Mouse (Mus musculus) embryonic facial prominence, embryonic 11.5 days (tissue): ENCODE data around the gene Cmss1. TPM values are rescaled to one million over a fixed set of nuclear protein-coding genes. Genes with fewer than 3 reads are reported as not detected.
"Not testable (repeated sequence)": the region's sequence is repeated elsewhere in the genome, so short reads cannot be mapped to it uniquely, and the experiment has no call there.

Experiments used
- ATAC-seq: fragments of 200-750 bp; cut with Nextera tagmentation; replicated peaks from 2 replicates; pipeline ENCODE4 v1.8.0; 2017; ENCODE audit warnings: low read depth; ENCODE audit not compliant: insufficient number of reproducible peaks, low FRiP score, low TSS enrichment
- DNase-seq: peaks from one replicate; pipeline ENCODE4 v3.0.0-alpha.2; 2015; ENCODE audit warnings: low spot score
- H3K27ac ChIP-seq: fragments of 300-500 bp; sonication (generic); replicated peaks from 2 replicates; pipeline ENCODE4 v1.5.1; 2014; ENCODE audit warnings: mild to moderate bottlenecking, low read depth, low read length, control low read depth
- H3K27me3 ChIP-seq: fragments of 300-500 bp; sonication (generic); 2 replicates; pipeline ENCODE4 v1.6.1; 2014; ENCODE audit warnings: mild to moderate bottlenecking, low read length, moderate library complexity, mixed read lengths; ENCODE audit not compliant: control insufficient read depth, insufficient read depth
- H3K36me3 ChIP-seq: fragments of 300-500 bp; sonication (generic); replicated peaks from 2 replicates; pipeline ENCODE4 v1.6.1; 2014; ENCODE audit warnings: low read depth, mild to moderate bottlenecking, low read length, moderate library complexity, mixed read lengths; ENCODE audit not compliant: control insufficient read depth, insufficient read depth
- H3K4me1 ChIP-seq: fragments of 300-500 bp; sonication (generic); 2 replicates; pipeline ENCODE4 v1.6.1; 2014; ENCODE audit warnings: low read length, mixed read lengths; ENCODE audit not compliant: control insufficient read depth, insufficient read depth
- H3K4me2 ChIP-seq: fragments of 300-500 bp; sonication (generic); 2 replicates; pipeline ENCODE4 v1.6.1; 2014; ENCODE audit warnings: low read depth, mild to moderate bottlenecking, control low read depth, low read length, moderate library complexity
- H3K4me3 ChIP-seq: fragments of 300-500 bp; sonication (generic); 2 replicates; pipeline ENCODE4 v1.5.1; 2014; ENCODE audit warnings: low read depth, low read length, control low read depth
- H3K9ac ChIP-seq: fragments of 300-500 bp; sonication (generic); replicated peaks from 2 replicates; pipeline ENCODE4 v1.6.1; 2014; ENCODE audit warnings: mild to moderate bottlenecking, control low read depth, low read length
- H3K9me3 ChIP-seq: fragments of 300-500 bp; sonication (generic); replicated peaks from 2 replicates; pipeline ENCODE4 v1.6.1; 2016; ENCODE audit warnings: mild to moderate bottlenecking, low read length, inconsistent platforms, mixed read lengths; ENCODE audit not compliant: control insufficient read depth
- WGBS: fragments of 180-500 bp; shearing (Covaris S2); extraction: QIAGEN DNeasy Blood & Tissue Kit; methylation state at CpG from one replicate; pipeline ENCODE4 v1.1.7; 2014; 5-methylcytosine and 5-hydroxymethylcytosine counted together
- polyA plus RNA-seq: library from polyadenylated mRNA; unstranded; fragments of >200 nt; fragmentation: Nextera tagmentation; extraction: Ambion mirVana; gene quantifications from 2 replicates; pipeline ENCODE4 v1.2.1, GENCODE M21; 2014

Gene Cmss1
- polyA plus RNA-seq, 1 experiment from 2014 or later = 55.9 TPM

DNA sequence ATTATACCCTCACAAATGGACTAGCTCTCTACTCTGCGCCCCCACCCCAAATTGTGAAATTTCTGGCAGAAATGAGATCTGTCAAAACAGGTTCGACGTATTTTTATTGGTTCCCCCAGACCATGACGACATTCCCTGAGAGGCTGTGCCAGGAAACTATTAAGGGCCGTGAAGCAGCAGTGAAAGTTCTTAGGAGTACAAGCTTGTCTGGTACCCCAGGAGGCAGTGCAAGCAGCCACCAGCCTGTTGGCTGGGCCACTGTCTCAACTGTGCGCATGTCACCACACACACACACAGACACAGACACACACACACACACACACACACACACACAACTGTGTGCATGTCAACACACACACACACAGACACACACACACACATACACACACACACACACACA lies 208.8 kb downstream of the Cmss1 start:
- no peak overlapping the region for H3K27ac ChIP-seq
- no peak overlapping the region for H3K4me2 ChIP-seq
- DNase-seq = peak; percentile 26
- no peaks in the 10 kb centered on the region for H3K9me3 ChIP-seq
- WGBS = 66% methylated on average over 6 of the region's 6 CpGs
- no peaks in the 10 kb centered on the region for H3K4me1 ChIP-seq
- H3K4me3 ChIP-seq = no peak overlapping the region
- no peaks in the 10 kb centered on the region for H3K27me3 ChIP-seq
- ATAC-seq = no peak
- no peak overlapping the region for H3K9ac ChIP-seq
- no peaks in the 10 kb centered on the region for H3K36me3 ChIP-seq

DNA sequence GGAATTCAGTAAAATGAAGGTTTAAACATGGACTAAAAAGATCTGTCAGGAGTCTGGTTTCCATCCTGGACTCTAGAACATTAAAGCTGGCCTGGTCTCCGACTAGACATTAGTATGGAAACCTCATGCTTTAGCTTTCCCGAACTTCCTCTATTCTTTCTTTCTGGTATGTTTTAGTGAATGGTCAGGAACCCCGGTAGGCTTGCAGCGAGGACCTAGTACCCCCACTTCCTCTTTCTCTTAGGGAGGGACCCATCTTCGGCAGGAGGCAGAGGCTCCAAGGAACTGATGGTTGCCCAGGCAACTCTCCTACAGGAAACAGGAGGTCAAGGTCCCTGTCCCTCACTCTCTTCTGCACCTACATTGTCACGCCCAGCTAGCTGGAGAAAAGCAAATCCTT lies 210.4 kb downstream of the Cmss1 start:
- Histone ChIP-seq H3K27me3 (no peaks in the 10 kb centered on the region), H3K9me3 (no peaks in the 10 kb centered on the region), H3K36me3 (no peaks in the 10 kb centered on the region), H3K4me2 (no peak overlapping the region), H3K9ac (no peak overlapping the region), H3K4me1 (no peaks in the 10 kb centered on the region), H3K27ac (no peak overlapping the region), H3K4me3 (no peak overlapping the region)
- ATAC-seq (no peak), DNase-seq (no peak)
- WGBS = 63% methylated on average over 6 of the region's 6 CpGs

DNA sequence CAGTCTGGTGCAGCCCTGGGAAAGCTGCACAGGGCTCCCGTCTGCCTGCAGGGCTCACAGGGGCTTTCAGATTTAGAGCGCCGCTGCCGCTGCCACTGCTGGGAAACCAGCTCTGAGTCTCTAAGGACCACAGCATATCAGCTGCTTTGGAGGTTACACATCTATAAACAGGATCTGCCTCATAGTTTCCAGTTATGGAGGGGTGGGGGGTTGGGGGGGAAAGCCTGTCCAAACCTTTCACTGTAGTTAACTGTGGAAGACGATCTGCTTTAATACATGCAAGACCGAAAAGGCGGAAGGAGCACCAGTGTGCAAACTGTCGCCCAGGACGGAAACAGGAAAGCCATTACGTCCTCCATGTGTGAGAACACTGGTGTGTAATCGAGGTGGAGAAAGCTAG lies 213.5 kb downstream of the Cmss1 start:
- no peak overlapping the region for H3K4me3 ChIP-seq
- H3K9me3 ChIP-seq = no peaks in the 10 kb centered on the region
- 58% methylated on average over 11 of the region's 11 CpGs for WGBS
- no peak overlapping the region for H3K4me2 ChIP-seq
- no peaks in the 10 kb centered on the region for H3K36me3 ChIP-seq
- no peak overlapping the region for H3K27ac ChIP-seq
- ATAC-seq = no peak
- H3K9ac ChIP-seq = no peak overlapping the region
- H3K27me3 ChIP-seq = no peaks in the 10 kb centered on the region
- no peaks in the 10 kb centered on the region for H3K4me1 ChIP-seq
- no peak for DNase-seq

DNA sequence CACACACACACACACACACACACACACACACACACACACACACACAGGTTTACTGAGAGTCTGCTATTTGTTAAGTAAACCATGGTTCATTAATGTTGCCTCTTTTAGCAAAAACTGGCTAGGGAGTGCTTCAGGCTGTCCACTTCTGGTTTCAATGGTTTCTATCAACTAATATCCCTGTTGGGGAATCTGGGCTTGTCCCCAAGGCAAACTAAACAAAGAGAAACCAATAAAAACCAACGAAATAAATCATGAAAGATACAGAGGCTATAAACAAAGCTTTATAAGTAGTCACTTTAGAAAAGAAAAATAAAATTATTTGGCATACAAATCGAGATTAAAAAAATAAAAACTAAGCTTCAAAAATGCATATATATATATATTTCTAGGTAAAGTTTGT lies 214.2 kb downstream of the Cmss1 start:
- no peak overlapping the region for H3K4me3 ChIP-seq
- DNase-seq (no peak), ATAC-seq (no peak)
- H3K4me1 ChIP-seq = no peaks in the 10 kb centered on the region
- H3K27me3 ChIP-seq = no peaks in the 10 kb centered on the region
- H3K9me3 ChIP-seq = no peaks in the 10 kb centered on the region
- no peak overlapping the region for H3K27ac ChIP-seq
- WGBS = 73% methylated on average over 2 of the region's 2 CpGs
- no peaks in the 10 kb centered on the region for H3K36me3 ChIP-seq
- no peak overlapping the region for H3K9ac ChIP-seq
- no peak overlapping the region for H3K4me2 ChIP-seq

DNA sequence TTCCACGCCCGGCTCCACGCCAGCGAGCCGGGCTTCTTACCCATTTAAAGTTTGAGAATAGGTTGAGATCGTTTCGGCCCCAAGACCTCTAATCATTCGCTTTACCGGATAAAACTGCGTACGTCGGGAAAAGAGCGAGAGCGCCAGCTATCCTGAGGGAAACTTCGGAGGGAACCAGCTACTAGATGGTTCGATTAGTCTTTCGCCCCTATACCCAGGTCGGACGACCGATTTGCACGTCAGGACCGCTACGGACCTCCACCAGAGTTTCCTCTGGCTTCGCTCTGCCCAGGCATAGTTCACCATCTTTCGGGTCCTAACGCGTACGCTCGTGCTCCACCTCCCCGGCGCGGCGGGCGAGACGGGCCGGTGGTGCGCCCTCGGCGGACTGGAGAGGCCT lies 215.5 kb downstream of the Cmss1 start:
- H3K4me2 ChIP-seq, H3K4me3 ChIP-seq, H3K36me3 ChIP-seq, DNase-seq, H3K4me1 ChIP-seq, H3K27me3 ChIP-seq, ATAC-seq, H3K9me3 ChIP-seq, H3K9ac ChIP-seq, H3K27ac ChIP-seq: not testable (repeated sequence)
- WGBS = 25% methylated on average over 23 of the region's 39 CpGs

DNA sequence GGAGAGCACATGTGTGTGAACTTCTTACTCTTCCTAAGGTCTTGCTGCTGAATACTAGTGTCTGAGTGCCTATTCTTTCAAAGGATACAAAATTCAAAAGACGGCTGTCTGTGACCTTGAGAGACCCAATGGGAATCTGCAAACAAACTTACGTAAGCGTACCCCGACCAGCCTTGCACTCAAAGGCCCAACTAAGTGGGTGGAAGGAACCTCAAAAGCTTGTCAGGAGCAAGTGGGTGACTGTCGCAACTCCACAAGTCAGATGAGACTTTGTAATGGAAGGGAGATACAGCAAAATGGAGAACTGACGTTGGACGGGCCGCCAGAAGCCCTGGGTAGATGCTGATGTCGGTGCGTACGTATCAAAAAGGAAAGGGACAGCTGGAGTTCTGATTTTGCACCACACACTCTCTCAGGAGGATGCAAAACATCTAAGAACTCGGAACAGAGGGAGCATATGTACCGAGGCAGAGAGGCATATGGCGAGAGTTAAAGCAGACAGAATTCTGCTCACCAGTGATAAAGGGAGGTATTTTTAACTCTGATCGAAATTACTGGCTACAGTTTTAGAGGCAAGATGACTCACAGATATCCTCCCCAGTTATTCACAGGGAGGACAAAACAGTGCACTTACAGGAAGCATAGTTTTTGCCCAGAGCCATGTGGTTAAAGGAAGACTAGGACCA lies 217.0 kb downstream of the Cmss1 start:
- no peak overlapping the region for H3K9ac ChIP-seq
- 86% methylated on average over 15 of the region's 15 CpGs for WGBS
- no peak for ATAC-seq
- H3K27me3 ChIP-seq = no peaks in the 10 kb centered on the region
- H3K4me3 ChIP-seq = no peak overlapping the region
- H3K9me3 ChIP-seq = no peaks in the 10 kb centered on the region
- no peak for DNase-seq
- no peak overlapping the region for H3K27ac ChIP-seq
- H3K36me3 ChIP-seq = no peaks in the 10 kb centered on the region
- H3K4me2 ChIP-seq = no peak overlapping the region
- H3K4me1 ChIP-seq = no peaks in the 10 kb centered on the region

DNA sequence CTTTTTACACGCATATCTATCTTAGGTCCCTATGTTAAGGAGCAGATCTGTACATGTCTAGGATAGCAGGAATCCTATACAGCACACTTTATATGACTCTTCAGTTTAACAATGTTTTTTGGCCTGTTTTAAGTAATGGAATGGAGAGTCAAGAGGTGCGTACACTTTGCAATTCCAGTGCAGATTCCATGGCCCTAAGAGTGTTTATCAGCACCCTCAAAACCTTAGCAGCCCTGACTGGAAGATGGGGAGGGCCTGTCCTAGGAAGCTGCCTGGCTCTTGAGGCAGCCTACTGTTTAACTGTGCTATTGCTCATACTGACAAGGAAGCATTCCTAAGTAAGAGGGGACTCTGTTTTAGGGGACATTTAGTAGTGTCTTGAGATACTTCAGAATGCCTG lies 222.4 kb downstream of the Cmss1 start:
- H3K4me2 ChIP-seq = no peak overlapping the region
- H3K27me3 ChIP-seq = no peaks in the 10 kb centered on the region
- no peak overlapping the region for H3K9ac ChIP-seq
- H3K27ac ChIP-seq = no peak overlapping the region
- H3K4me3 ChIP-seq = no peak overlapping the region
- WGBS = 94% methylated on average over 2 of the region's 2 CpGs
- H3K4me1 ChIP-seq = no peaks in the 10 kb centered on the region
- no peaks in the 10 kb centered on the region for H3K9me3 ChIP-seq
- DNase-seq (no peak), ATAC-seq (no peak)
- no peaks in the 10 kb centered on the region for H3K36me3 ChIP-seq

DNA sequence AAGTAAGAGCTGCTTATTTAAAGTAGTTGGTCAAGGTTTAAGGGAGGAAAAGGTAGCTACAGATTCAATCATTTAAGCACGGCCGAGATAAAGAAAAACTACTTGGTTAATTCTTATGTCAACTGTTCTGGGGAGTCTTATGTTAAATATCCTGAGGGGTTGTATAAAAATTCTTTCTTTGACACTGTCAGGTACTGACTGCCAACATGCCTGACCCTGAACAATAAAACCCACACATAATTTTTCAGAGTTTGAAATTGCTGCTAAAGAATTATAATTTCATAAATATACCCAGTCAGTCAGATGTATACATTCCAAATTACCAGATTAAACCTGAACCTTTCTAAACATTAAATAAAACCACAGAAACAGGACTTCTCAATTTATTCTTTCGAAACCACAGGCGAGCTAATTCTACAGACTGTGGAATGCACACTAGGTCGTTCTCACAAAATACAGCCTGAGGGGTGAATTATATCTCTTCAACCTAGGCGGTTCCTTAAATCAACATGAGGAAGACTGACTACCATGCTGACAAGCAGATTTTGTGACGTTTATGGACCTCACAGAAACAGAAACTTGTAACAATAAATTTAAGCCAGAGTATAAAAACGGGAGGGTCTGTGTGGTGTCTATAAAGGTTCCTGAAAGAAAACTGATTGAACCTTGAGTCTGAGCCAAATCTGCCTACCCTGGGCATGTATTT lies 223.2 kb downstream of the Cmss1 start:
- H3K4me3 ChIP-seq = no peak overlapping the region
- no peak overlapping the region for H3K4me2 ChIP-seq
- DNase-seq (peak; percentile 59), ATAC-seq (peak; percentile 41)
- H3K27me3 ChIP-seq = no peaks in the 10 kb centered on the region
- 52% methylated on average over 8 of the region's 8 CpGs for WGBS
- no peak overlapping the region for H3K9ac ChIP-seq
- H3K36me3 ChIP-seq = no peaks in the 10 kb centered on the region
- H3K27ac ChIP-seq = no peak overlapping the region
- no peaks in the 10 kb centered on the region for H3K4me1 ChIP-seq
- H3K9me3 ChIP-seq = no peaks in the 10 kb centered on the region
